Mouse (Mus musculus) midbrain, embryonic 13.5 days (tissue): Measurements from ENCODE around the gene Gm17490. TPM values are rescaled to one million over a fixed set of nuclear protein-coding genes. Genes with fewer than 3 reads are reported as not detected.

Source experiments
- ATAC-seq: fragments of 200-750 bp; cut with Nextera tagmentation; 2 replicates; pipeline ENCODE4 v1.8.0; 2017; ENCODE audit warnings: mild to moderate bottlenecking, moderate TSS enrichment, moderate library complexity
- H3K27ac ChIP-seq: fragments of 300-500 bp; sonication (generic); 2 replicates; pipeline ENCODE4 v1.5.1; 2015; ENCODE audit warnings: inconsistent platforms, mild to moderate bottlenecking, moderate library complexity
- H3K27me3 ChIP-seq: fragments of 300-500 bp; sonication (generic); 2 replicates; pipeline ENCODE4 v1.6.1; 2015; ENCODE audit warnings: mild to moderate bottlenecking, inconsistent platforms
- H3K36me3 ChIP-seq: fragments of 300-500 bp; sonication (generic); 2 replicates; pipeline ENCODE4 v1.6.1; 2015; ENCODE audit warnings: mild to moderate bottlenecking, inconsistent platforms
- H3K4me1 ChIP-seq: fragments of 300-500 bp; sonication (generic); replicated peaks from 2 replicates; pipeline ENCODE4 v1.6.1; 2015; ENCODE audit warnings: inconsistent platforms
- H3K4me2 ChIP-seq: fragments of 300-500 bp; sonication (generic); replicated peaks from 2 replicates; pipeline ENCODE4 v1.6.1; 2015; ENCODE audit warnings: moderate library complexity, mild to moderate bottlenecking, inconsistent platforms
- H3K4me3 ChIP-seq: fragments of 300-500 bp; sonication (generic); replicated peaks from 2 replicates; pipeline ENCODE4 v1.5.1; 2015; ENCODE audit warnings: mild to moderate bottlenecking, inconsistent platforms
- H3K9ac ChIP-seq: fragments of 300-500 bp; sonication (generic); replicated peaks from 2 replicates; pipeline ENCODE4 v1.6.1; 2015; ENCODE audit warnings: mild to moderate bottlenecking, inconsistent platforms
- H3K9me3 ChIP-seq: fragments of 300-500 bp; sonication (generic); 2 replicates; pipeline ENCODE4 v1.6.1; 2016; ENCODE audit warnings: mild to moderate bottlenecking, inconsistent platforms
- WGBS: fragments of 180-500 bp; shearing (Covaris S2); methylation state at CpG from one replicate; pipeline ENCODE4 v1.1.7; 2015; 5-methylcytosine and 5-hydroxymethylcytosine counted together
- polyA plus RNA-seq: library from polyadenylated mRNA; unstranded; fragments of >200 nt; fragmentation: Nextera tagmentation; extraction: Ambion mirVana; gene quantifications from 2 replicates; pipeline ENCODE4 v1.2.1, GENCODE M21; 2015

Gene Gm17490
- polyA plus RNA-seq, 1 experiment from 2014 or later = not detected

GRCm38 (mm10) chr2:11578187-11578586, 47.9 kb downstream of the Gm17490 start:
- Histone ChIP-seq H3K4me3 (no peak overlapping the region), H3K9me3 (no peaks in the 10 kb centered on the region), H3K27ac (no peak overlapping the region), H3K4me1 (no peaks in the 10 kb centered on the region), H3K9ac (no peak overlapping the region), H3K4me2 (no peak overlapping the region), H3K36me3 (peaks cover 19% of the 10 kb centered on the region), H3K27me3 (no peaks in the 10 kb centered on the region)
- 92% methylated on average over 6 of the region's 6 CpGs for WGBS
- no peak for ATAC-seq

Other genes starting within 250 kb of the Gm17490 start
- 23.4 and 24.8 TPM in 2 replicates for gene Pfkfb3, start 72.2 kb downstream of the Gm17490 start, polyA plus RNA-seq
- 140 and 146 TPM in 2 replicates for gene Rbm17, start 22.1 kb downstream of the Gm17490 start, polyA plus RNA-seq
- gene Il2ra, start 16.5 kb upstream of the Gm17490 start, polyA plus RNA-seq = 0.16 TPM in 1 of 2 replicates, not detected in the other
- 1.1 and 1.3 TPM in 2 replicates for gene Il15ra, start 79.0 kb upstream of the Gm17490 start, polyA plus RNA-seq
- gene Fbh1, start 151.3 kb upstream of the Gm17490 start, polyA plus RNA-seq = 132 and 133 TPM in 2 replicates
- 56.6 and 59.8 TPM in 2 replicates for gene Ankrd16, start 151.6 kb upstream of the Gm17490 start, polyA plus RNA-seq